Mouse (Mus musculus) right cerebral cortex, postnatal 14 days (tissue): ENCODE results near the gene Esp31.

Source experiments
- DNase-seq: peaks from one replicate; pipeline ENCODE4 v3.0.0; 2022

Gene Esp31

GRCm38 (mm10) chr17:38639147-38639546 lies at the start of gene Esp31:
TSS of gene Esp31 (plus strand) at chr17:38639447.
- DNase-seq: no peak
